Mouse (Mus musculus) stomach, postnatal 0 days (tissue): Measurements from ENCODE around the gene Chst13. TPM values are rescaled to one million over a fixed set of nuclear protein-coding genes. Genes with fewer than 3 reads are reported as not detected.

ENCODE experiments used
- ATAC-seq: fragments of 200-750 bp; cut with Nextera tagmentation; 2 replicates; pipeline ENCODE4 v1.8.0; 2017; ENCODE audit not compliant: low FRiP score, low TSS enrichment
- DNase-seq: peaks from one replicate; pipeline ENCODE4 v3.0.0-alpha.2; 2016; ENCODE audit warnings: low spot score
- H3K27ac ChIP-seq: fragments of 300-500 bp; sonication (generic); replicated peaks from 2 replicates; pipeline ENCODE4 v1.5.1; 2014; ENCODE audit warnings: mild to moderate bottlenecking, control low read depth
- H3K27me3 ChIP-seq: fragments of 300-500 bp; sonication (generic); 2 replicates; pipeline ENCODE4 v1.6.1; 2014; ENCODE audit warnings: low read length; ENCODE audit not compliant: control insufficient read depth, insufficient read depth
- H3K36me3 ChIP-seq: fragments of 300-500 bp; sonication (generic); 2 replicates; pipeline ENCODE4 v1.6.1; 2014; ENCODE audit warnings: low read length, mixed read lengths; ENCODE audit not compliant: control insufficient read depth, insufficient read depth
- H3K4me1 ChIP-seq: fragments of 300-500 bp; sonication (generic); replicated peaks from 2 replicates; pipeline ENCODE4 v1.6.1; 2014; ENCODE audit warnings: antibody characterized with exemption; ENCODE audit not compliant: control insufficient read depth, insufficient read depth
- H3K4me2 ChIP-seq: fragments of 300-500 bp; sonication (generic); replicated peaks from 2 replicates; pipeline ENCODE4 v1.6.1; 2014; ENCODE audit warnings: low read depth, mild to moderate bottlenecking, control low read depth, moderate library complexity
- H3K4me3 ChIP-seq: fragments of 300-500 bp; sonication (generic); 2 replicates; pipeline ENCODE4 v1.5.1; 2014; ENCODE audit warnings: low read depth, low read length, control low read depth
- H3K9ac ChIP-seq: fragments of 300-500 bp; sonication (generic); 2 replicates; pipeline ENCODE4 v1.6.1; 2014; ENCODE audit warnings: mild to moderate bottlenecking, low read length, control low read depth, mixed read lengths
- H3K9me3 ChIP-seq: fragments of 300-500 bp; sonication (generic); 2 replicates; pipeline ENCODE4 v1.6.1; 2016; ENCODE audit warnings: low read length; ENCODE audit not compliant: control insufficient read depth
- CTCF ChIP-seq: IDR thresholded peaks from 2 replicates; pipeline ENCODE4 v1.5.1; 2016; ENCODE audit warnings: antibody characterized with exemption, low read depth, mild to moderate bottlenecking, moderate library complexity
- EP300 ChIP-seq: optimal IDR thresholded peaks from 2 replicates; pipeline ENCODE3; 2016; ENCODE audit warnings: antibody characterized with exemption
- WGBS: fragments of 180-500 bp; shearing (Covaris S2); extraction: QIAGEN DNeasy Blood & Tissue Kit; methylation state at CpG from one replicate; pipeline ENCODE4 v1.1.7; 2014; 5-methylcytosine and 5-hydroxymethylcytosine counted together
- polyA plus RNA-seq: library from polyadenylated mRNA; unstranded; fragments of >200 nt; fragmentation: Nextera tagmentation; extraction: Ambion mirVana; gene quantifications from 2 replicates; pipeline ENCODE4 v1.2.1, GENCODE M21; 2015

The Chst13 gene
- polyA plus RNA-seq, 1 experiment from 2014 or later = 0.87 TPM

DNA sequence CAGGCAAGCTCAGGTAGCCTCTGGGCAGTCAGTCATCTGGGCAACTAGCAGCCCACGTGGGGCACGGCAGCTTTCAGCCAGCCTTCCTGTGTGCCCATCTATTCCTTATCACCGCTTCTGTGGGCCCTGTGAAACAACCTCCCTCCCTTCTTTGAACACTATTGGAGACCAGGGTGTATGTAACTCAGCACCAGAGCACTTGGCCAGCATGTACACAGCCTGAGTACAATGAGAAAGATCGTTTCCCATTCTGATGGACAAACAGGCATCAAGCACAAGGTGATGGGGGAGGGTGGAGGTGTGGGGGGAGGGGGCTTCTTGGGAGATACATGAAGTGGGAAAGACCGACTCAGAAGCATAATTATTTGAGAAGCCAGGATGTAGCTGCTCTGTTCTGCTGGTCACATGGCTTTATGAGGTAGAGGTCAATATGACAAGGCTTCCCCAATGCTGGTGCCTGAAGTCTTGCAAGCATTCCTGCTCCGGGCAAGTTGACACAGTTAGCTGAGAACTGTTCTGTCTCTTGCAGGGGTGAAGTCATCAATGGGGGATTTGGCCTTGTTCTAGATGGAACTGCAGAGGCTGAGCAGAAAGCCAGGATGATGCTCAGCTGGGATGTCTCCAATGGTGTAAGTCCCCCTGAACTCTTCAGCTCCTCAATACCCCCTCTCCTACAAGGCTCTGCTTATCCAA is 36.1 kb upstream of the Chst13 start:
- H3K36me3 ChIP-seq = no peaks in the 10 kb centered on the region
- H3K9me3 ChIP-seq = no peaks in the 10 kb centered on the region
- no peak for ATAC-seq
- 73% methylated on average over 6 of the region's 6 CpGs for WGBS
- H3K27ac ChIP-seq = peak overlapping the region; percentile 84; the same call in 1 of the 2 replicates
- H3K4me3 ChIP-seq = no peak overlapping the region
- no peak for TF ChIP-seq EP300
- TF ChIP-seq CTCF = no peak
- H3K9ac ChIP-seq = no peak overlapping the region
- no peaks in the 10 kb centered on the region for H3K27me3 ChIP-seq
- H3K4me1 ChIP-seq = peaks cover 8% of the 10 kb centered on the region; the same call in 1 of the 2 replicates
- no peak for DNase-seq
- H3K4me2 ChIP-seq = no peak overlapping the region

DNA sequence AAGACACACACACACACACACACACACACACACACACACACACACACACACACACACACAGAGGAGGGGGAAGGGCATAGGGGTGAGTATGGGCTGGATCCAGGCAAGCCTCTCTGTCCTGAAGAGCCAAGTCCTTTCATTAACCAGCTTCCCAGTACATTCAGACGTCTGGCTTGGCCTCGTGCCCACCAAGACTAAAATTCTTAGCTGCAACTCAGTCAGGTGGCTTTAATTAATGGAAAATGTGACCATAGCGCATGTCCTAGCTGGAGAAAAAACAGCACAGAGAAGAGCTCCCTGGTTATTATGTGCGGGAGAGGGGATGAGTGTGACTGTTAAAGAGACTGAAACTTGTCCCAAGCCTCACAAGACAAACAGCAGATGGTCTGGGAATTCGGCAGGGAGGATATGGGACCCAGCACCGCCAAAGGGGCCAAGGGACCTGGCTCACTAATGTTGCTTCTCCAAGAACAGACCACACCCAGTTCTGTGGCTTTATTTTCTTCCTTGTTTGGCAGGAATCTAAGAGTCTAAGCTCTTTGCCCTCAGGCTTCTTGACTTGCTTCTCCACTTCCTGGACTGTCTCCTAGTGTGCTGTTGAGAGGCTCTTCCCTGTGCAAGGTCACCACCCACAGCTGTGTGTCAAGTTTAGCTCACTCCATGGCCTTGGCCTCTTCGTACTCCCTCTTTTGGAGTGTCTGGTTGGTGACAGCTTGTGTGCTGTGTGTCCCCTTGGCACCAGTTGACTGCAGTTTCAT is 35.2 kb upstream of the Chst13 start:
- Histone ChIP-seq H3K9me3 (no peaks in the 10 kb centered on the region), H3K4me2 (no peak overlapping the region), H3K4me1 (peaks cover 8% of the 10 kb centered on the region; the same call in 1 of the 2 replicates), H3K36me3 (no peaks in the 10 kb centered on the region), H3K27me3 (no peaks in the 10 kb centered on the region), H3K4me3 (no peak overlapping the region), H3K9ac (no peak overlapping the region), H3K27ac (peak overlapping the region; percentile 84)
- DNase-seq (peak; percentile 39), ATAC-seq (peak; percentile 85)
- TF ChIP-seq CTCF = peak; percentile 6; the same call in 1 of the 2 replicates
- TF ChIP-seq EP300 = no peak
- 15% methylated on average over 7 of the region's 7 CpGs for WGBS

DNA sequence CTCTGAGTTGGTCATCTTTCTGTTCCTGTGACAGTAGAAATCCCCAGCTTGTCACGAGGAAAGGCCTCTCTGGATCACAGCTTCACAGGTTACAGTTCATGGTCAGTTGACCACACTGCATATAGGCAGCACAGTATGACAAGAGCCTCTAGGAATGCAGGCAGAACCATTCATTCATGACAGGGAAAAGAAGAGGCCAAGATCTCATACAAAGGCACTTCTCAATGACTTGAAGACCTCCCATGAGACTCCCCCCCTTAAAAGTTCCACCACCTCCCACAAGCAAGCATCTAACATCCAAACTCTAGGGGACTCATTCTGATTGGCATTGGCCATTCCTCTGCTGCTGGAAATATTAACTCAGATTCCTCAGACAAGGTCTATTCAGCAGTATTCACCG is 34.5 kb upstream of the Chst13 start:
- Histone ChIP-seq H3K4me3 (no peak overlapping the region), H3K9me3 (no peaks in the 10 kb centered on the region), H3K27me3 (no peaks in the 10 kb centered on the region), H3K4me1 (peaks cover 8% of the 10 kb centered on the region; the same call in 1 of the 2 replicates), H3K27ac (peak overlapping the region; percentile 84), H3K9ac (no peak overlapping the region), H3K4me2 (no peak overlapping the region), H3K36me3 (no peaks in the 10 kb centered on the region)
- TF ChIP-seq EP300 (no peak), CTCF (no peak)
- DNase-seq = no peak
- WGBS = 62% methylated on average over 2 of the region's 2 CpGs
- ATAC-seq = no peak

DNA sequence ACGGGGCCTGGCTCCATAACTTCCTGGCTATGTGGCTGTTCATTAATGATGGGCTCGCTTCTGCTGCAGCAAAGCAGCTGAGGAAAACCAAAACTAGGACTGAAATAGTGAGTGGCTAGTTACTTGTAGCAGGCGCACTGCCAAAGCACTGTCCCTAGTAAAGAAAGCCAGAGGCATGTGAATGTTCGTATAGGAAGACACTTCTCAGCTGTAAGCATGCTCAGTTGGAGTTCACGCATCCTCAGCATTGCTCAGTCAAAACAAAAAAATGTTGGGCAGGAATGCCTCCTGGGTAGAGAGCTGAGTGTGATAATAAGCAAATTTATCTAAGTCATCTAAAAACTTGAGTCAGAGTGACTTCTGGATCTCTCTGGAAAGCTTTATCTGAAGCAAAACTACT is 33.2 kb upstream of the Chst13 start:
- 0 out of 2 replicates have a peak overlapping the region, but pooled peaks have one; percentile 4 for H3K27ac ChIP-seq

DNA sequence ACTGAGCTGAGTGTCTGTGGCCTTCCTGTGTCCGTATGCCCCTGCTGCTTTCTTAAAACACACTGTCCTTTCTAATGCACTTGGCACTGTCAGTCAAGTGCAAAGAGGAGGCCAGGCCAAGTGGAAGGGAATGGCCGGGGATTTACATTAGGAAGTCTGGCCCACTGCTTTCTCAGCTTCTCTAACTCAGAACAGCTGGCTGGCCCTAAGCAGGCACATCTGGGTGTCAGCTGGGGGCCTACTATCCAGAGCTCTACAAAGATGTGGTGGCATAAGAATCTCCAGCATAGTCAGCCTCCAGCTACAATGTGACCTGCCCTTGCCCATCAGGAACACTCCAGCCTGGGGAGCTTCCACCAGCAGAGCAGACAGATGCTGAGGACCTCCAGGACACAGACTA is 25.0 kb upstream of the Chst13 start:
- Histone ChIP-seq H3K9ac (no peak overlapping the region), H3K4me3 (no peak overlapping the region), H3K9me3 (no peaks in the 10 kb centered on the region), H3K36me3 (no peaks in the 10 kb centered on the region), H3K27me3 (no peaks in the 10 kb centered on the region), H3K4me2 (no peak overlapping the region), H3K4me1 (no peaks in the 10 kb centered on the region), H3K27ac (no peak overlapping the region)
- ATAC-seq (no peak), DNase-seq (no peak)
- TF ChIP-seq CTCF (no peak), EP300 (no peak)
- 61% methylated on average over 2 of the region's 2 CpGs for WGBS

More for the DNA sequence above, 33.2 kb upstream of the Chst13 start:
- Histone ChIP-seq H3K27me3 (no peaks in the 10 kb centered on the region), H3K4me1 (peaks cover 8% of the 10 kb centered on the region; the same call in 1 of the 2 replicates), H3K9me3 (no peaks in the 10 kb centered on the region), H3K4me2 (no peak overlapping the region), H3K36me3 (no peaks in the 10 kb centered on the region), H3K4me3 (no peak overlapping the region), H3K9ac (no peak overlapping the region)
- DNase-seq = no peak
- TF ChIP-seq EP300 = no peak
- TF ChIP-seq CTCF = no peak
- 56% methylated on average over 5 of the region's 5 CpGs for WGBS
- no peak for ATAC-seq

DNA sequence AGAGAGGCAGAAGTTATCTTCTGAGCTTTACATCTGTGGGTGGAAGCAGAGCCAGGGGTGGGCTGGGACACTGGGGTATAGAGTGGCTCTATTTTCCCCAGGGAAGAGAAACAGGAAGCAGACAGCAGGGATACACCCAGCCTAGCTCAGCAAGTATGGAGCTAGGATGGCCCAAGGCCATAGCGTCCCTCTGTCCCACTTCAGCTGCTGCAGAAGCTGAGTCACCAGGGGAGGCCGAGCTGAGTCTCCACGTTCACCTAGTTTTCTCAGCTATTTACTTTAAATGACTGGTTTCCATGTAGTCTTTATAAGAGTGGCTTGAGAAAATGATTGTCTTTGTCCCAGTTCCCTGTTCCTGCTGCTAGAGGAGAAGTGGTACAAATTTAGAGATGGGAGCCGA is 23.5 kb upstream of the Chst13 start:
- DNase-seq (no peak), ATAC-seq (peak; percentile 68)
- no peak overlapping the region for H3K4me2 ChIP-seq
- TF ChIP-seq CTCF (no peak), EP300 (no peak)
- peak overlapping the region; percentile 58 for H3K27ac ChIP-seq
- no peak overlapping the region for H3K9ac ChIP-seq
- no peaks in the 10 kb centered on the region for H3K9me3 ChIP-seq
- H3K36me3 ChIP-seq = no peaks in the 10 kb centered on the region
- WGBS = 48% methylated on average over 4 of the region's 4 CpGs
- H3K4me1 ChIP-seq = no peaks in the 10 kb centered on the region
- H3K27me3 ChIP-seq = no peaks in the 10 kb centered on the region
- no peak overlapping the region for H3K4me3 ChIP-seq
